Mouse (Mus musculus): ENCODE measurements around the gene Zfand2a. TPM values are rescaled to one million over a fixed set of nuclear protein-coding genes. Genes with fewer than 3 reads are reported as not detected.

The Zfand2a gene
- polyA plus RNA-seq, 1 experiment from 2014 or later: 10.8 TPM

- peak within 1 kb of the TSS; percentile 90 for H3K4me2 ChIP-seq (ENCODE audit: low read depth, low read length)
- ATAC-seq (ENCODE audit: low read depth) (peak; percentile 99), DNase-seq (ENCODE audit: low spot score) (peak; percentile 98)
- H3K27ac ChIP-seq (replicated peaks; ENCODE audit: low read depth, low read length): no peak within 1 kb of the TSS
- no peaks in the 10 kb centered on the region for H3K27me3 ChIP-seq (replicated peaks; ENCODE audit: control insufficient read depth, insufficient read depth, low read length)
- H3K9me3 ChIP-seq (ENCODE audit: control insufficient read depth, low read length): no peaks in the 10 kb centered on the region
- 4% methylated on average over 39 of the region's 42 CpGs for WGBS
- H3K4me3 ChIP-seq (ENCODE audit: low read depth, low read length): peak within 1 kb of the TSS; percentile 65
- no peaks in the 10 kb centered on the region for H3K36me3 ChIP-seq (ENCODE audit: control insufficient read depth, insufficient read depth, low read length)
- H3K4me1 ChIP-seq (ENCODE audit: control insufficient read depth, insufficient read depth, low read length): peaks cover 5% of the 10 kb centered on the region; the same call in 1 of the 2 replicates
- peak within 1 kb of the TSS; percentile 71 for H3K9ac ChIP-seq (ENCODE audit: low read depth, low read length)
Observed at GRCm38 (mm10) chr5:139460384-139461067, 23.8 kb downstream of the Zfand2a start, which contains the start of gene 3110082I17Rik. 3110082I17Rik (minus strand) TSS chr5:139460527.

- Histone ChIP-seq H3K9ac (ENCODE audit: low read depth, low read length) (peak overlapping the region; percentile 71), H3K4me2 (ENCODE audit: low read depth, low read length) (peak overlapping the region; percentile 90), H3K36me3 (ENCODE audit: control insufficient read depth, insufficient read depth, low read length) (peaks cover 4% of the 10 kb centered on the region; the same call in 1 of the 2 replicates), H3K27ac (replicated peaks; ENCODE audit: low read depth, low read length) (no peak overlapping the region), H3K4me3 (ENCODE audit: low read depth, low read length) (peak overlapping the region; percentile 65), H3K27me3 (replicated peaks; ENCODE audit: control insufficient read depth, insufficient read depth, low read length) (no peaks in the 10 kb centered on the region), H3K9me3 (ENCODE audit: control insufficient read depth, low read length) (no peaks in the 10 kb centered on the region), H3K4me1 (ENCODE audit: control insufficient read depth, insufficient read depth, low read length) (peaks cover 5% of the 10 kb centered on the region; the same call in 1 of the 2 replicates)
- 6% methylated on average over 10 of the region's 10 CpGs for WGBS
- DNase-seq (ENCODE audit: low spot score) (no peak), ATAC-seq (ENCODE audit: low read depth) (peak; percentile 10; the same call in 1 of the 2 replicates)
Observed at GRCm38 (mm10) chr5:139459938-139460337, 24.4 kb downstream of the Zfand2a start.

- no peaks in the 10 kb centered on the region for H3K9me3 ChIP-seq (ENCODE audit: control insufficient read depth, low read length)
- peaks cover 5% of the 10 kb centered on the region; the same call in 1 of the 2 replicates for H3K4me1 ChIP-seq (ENCODE audit: control insufficient read depth, insufficient read depth, low read length)
- ATAC-seq (ENCODE audit: low read depth) (no peak), DNase-seq (ENCODE audit: low spot score) (no peak)
- no peak overlapping the region for H3K9ac ChIP-seq (ENCODE audit: low read depth, low read length)
- H3K4me2 ChIP-seq (ENCODE audit: low read depth, low read length): no peak overlapping the region
- peaks cover 9% of the 10 kb centered on the region; the same call in 1 of the 2 replicates for H3K36me3 ChIP-seq (ENCODE audit: control insufficient read depth, insufficient read depth, low read length)
- H3K27ac ChIP-seq (replicated peaks; ENCODE audit: low read depth, low read length): no peak overlapping the region
- H3K4me3 ChIP-seq (ENCODE audit: low read depth, low read length): no peak overlapping the region
- no peaks in the 10 kb centered on the region for H3K27me3 ChIP-seq (replicated peaks; ENCODE audit: control insufficient read depth, insufficient read depth, low read length)
- WGBS: 84% methylated on average over 8 of the region's 8 CpGs
Observed at GRCm38 (mm10) chr5:139457241-139457640, 27.1 kb downstream of the Zfand2a start.

- 91% methylated on average over 12 of the region's 12 CpGs for WGBS
- no peak for DNase-seq (ENCODE audit: low spot score)
Observed at GRCm38 (mm10) chr5:139455166-139455565, 29.2 kb downstream of the Zfand2a start.

GRCm38 (mm10) chr5:139453031-139453430 lies 31.3 kb downstream of the Zfand2a start:
- Histone ChIP-seq H3K27ac (replicated peaks; ENCODE audit: low read depth, low read length) (no peak overlapping the region), H3K4me1 (ENCODE audit: control insufficient read depth, insufficient read depth, low read length) (no peaks in the 10 kb centered on the region), H3K36me3 (ENCODE audit: control insufficient read depth, insufficient read depth, low read length) (peaks cover 9% of the 10 kb centered on the region; the same call in 1 of the 2 replicates), H3K4me3 (ENCODE audit: low read depth, low read length) (no peak overlapping the region), H3K4me2 (ENCODE audit: low read depth, low read length) (no peak overlapping the region), H3K9ac (ENCODE audit: low read depth, low read length) (no peak overlapping the region), H3K27me3 (replicated peaks; ENCODE audit: control insufficient read depth, insufficient read depth, low read length) (no peaks in the 10 kb centered on the region), H3K9me3 (ENCODE audit: control insufficient read depth, low read length) (no peaks in the 10 kb centered on the region)
- 90% methylated on average over 10 of the region's 10 CpGs for WGBS
- DNase-seq (ENCODE audit: low spot score): no peak
- ATAC-seq (ENCODE audit: low read depth): no peak

More at GRCm38 (mm10) chr5:139455166-139455565, 29.2 kb downstream of the Zfand2a start:
- Histone ChIP-seq H3K4me3 (ENCODE audit: low read depth, low read length) (no peak overlapping the region), H3K27ac (replicated peaks; ENCODE audit: low read depth, low read length) (no peak overlapping the region), H3K4me1 (ENCODE audit: control insufficient read depth, insufficient read depth, low read length) (peaks cover 5% of the 10 kb centered on the region; the same call in 1 of the 2 replicates), H3K9me3 (ENCODE audit: control insufficient read depth, low read length) (no peaks in the 10 kb centered on the region), H3K9ac (ENCODE audit: low read depth, low read length) (no peak overlapping the region), H3K36me3 (ENCODE audit: control insufficient read depth, insufficient read depth, low read length) (peaks cover 9% of the 10 kb centered on the region; the same call in 1 of the 2 replicates), H3K4me2 (ENCODE audit: low read depth, low read length) (no peak overlapping the region), H3K27me3 (replicated peaks; ENCODE audit: control insufficient read depth, insufficient read depth, low read length) (no peaks in the 10 kb centered on the region)
- ATAC-seq (ENCODE audit: low read depth): no peak

GRCm38 (mm10) chr5:139449926-139450325 lies 34.4 kb downstream of the Zfand2a start:
- no peak for ATAC-seq (ENCODE audit: low read depth)
- Histone ChIP-seq H3K9ac (ENCODE audit: low read depth, low read length) (no peak overlapping the region), H3K27ac (replicated peaks; ENCODE audit: low read depth, low read length) (no peak overlapping the region)

GRCm38 (mm10) chr5:139449161-139449791 lies 35.1 kb downstream of the Zfand2a start:
- DNase-seq (ENCODE audit: low spot score) (no peak), ATAC-seq (ENCODE audit: low read depth) (0 out of 2 replicates have a peak, but pooled peaks have one; percentile 28)
- H3K27ac ChIP-seq (replicated peaks; ENCODE audit: low read depth, low read length): no peak overlapping the region
- no peaks in the 10 kb centered on the region for H3K36me3 ChIP-seq (ENCODE audit: control insufficient read depth, insufficient read depth, low read length)
- H3K9me3 ChIP-seq (ENCODE audit: control insufficient read depth, low read length): no peaks in the 10 kb centered on the region
- 48% methylated on average over 5 of the region's 5 CpGs for WGBS
- H3K4me1 ChIP-seq (ENCODE audit: control insufficient read depth, insufficient read depth, low read length): no peaks in the 10 kb centered on the region
- no peak overlapping the region for H3K4me2 ChIP-seq (ENCODE audit: low read depth, low read length)
- H3K9ac ChIP-seq (ENCODE audit: low read depth, low read length): no peak overlapping the region
- H3K27me3 ChIP-seq (replicated peaks; ENCODE audit: control insufficient read depth, insufficient read depth, low read length): no peaks in the 10 kb centered on the region
- H3K4me3 ChIP-seq (ENCODE audit: low read depth, low read length): no peak overlapping the region

More at GRCm38 (mm10) chr5:139449926-139450325, 34.4 kb downstream of the Zfand2a start:
- 34% methylated on average over 4 of the region's 4 CpGs for WGBS
- no peaks in the 10 kb centered on the region for H3K9me3 ChIP-seq (ENCODE audit: control insufficient read depth, low read length)
- no peaks in the 10 kb centered on the region for H3K4me1 ChIP-seq (ENCODE audit: control insufficient read depth, insufficient read depth, low read length)
- H3K27me3 ChIP-seq (replicated peaks; ENCODE audit: control insufficient read depth, insufficient read depth, low read length): no peaks in the 10 kb centered on the region
- H3K4me2 ChIP-seq (ENCODE audit: low read depth, low read length): no peak overlapping the region
- DNase-seq (ENCODE audit: low spot score): no peak
- H3K4me3 ChIP-seq (ENCODE audit: low read depth, low read length): no peak overlapping the region
- H3K36me3 ChIP-seq (ENCODE audit: control insufficient read depth, insufficient read depth, low read length): peaks cover 5% of the 10 kb centered on the region; the same call in 1 of the 2 replicates

- no peak overlapping the region for H3K4me3 ChIP-seq (ENCODE audit: low read depth, low read length)
- H3K36me3 ChIP-seq (ENCODE audit: control insufficient read depth, insufficient read depth, low read length): no peaks in the 10 kb centered on the region
- H3K4me1 ChIP-seq (ENCODE audit: control insufficient read depth, insufficient read depth, low read length): no peaks in the 10 kb centered on the region
- no peak overlapping the region for H3K9ac ChIP-seq (ENCODE audit: low read depth, low read length)
- H3K27me3 ChIP-seq (replicated peaks; ENCODE audit: control insufficient read depth, insufficient read depth, low read length): no peaks in the 10 kb centered on the region
- H3K9me3 ChIP-seq (ENCODE audit: control insufficient read depth, low read length): no peaks in the 10 kb centered on the region
- 74% methylated on average over 6 of the region's 6 CpGs for WGBS
- ATAC-seq (ENCODE audit: low read depth): no peak
- DNase-seq (ENCODE audit: low spot score): no peak
- no peak overlapping the region for H3K27ac ChIP-seq (replicated peaks; ENCODE audit: low read depth, low read length)
- no peak overlapping the region for H3K4me2 ChIP-seq (ENCODE audit: low read depth, low read length)
Observed at GRCm38 (mm10) chr5:139448025-139448424, 36.3 kb downstream of the Zfand2a start.

All from embryonic facial prominence, embryonic 14.5 days (tissue).